Mouse (Mus musculus) forebrain, embryonic 11.5 days (tissue): ENCODE measurements around the gene Cuedc1. TPM values are rescaled to one million over a fixed set of nuclear protein-coding genes. Genes with fewer than 3 reads are reported as not detected.

ENCODE experiments used
- ATAC-seq: fragments of 200-750 bp; cut with Nextera tagmentation; replicated peaks from 2 replicates; pipeline ENCODE4 v1.8.0; 2017; ENCODE audit warnings: moderate TSS enrichment; ENCODE audit not compliant: low FRiP score
- DNase-seq: peaks from one replicate; pipeline ENCODE4 v3.0.0-alpha.2; 2017; ENCODE audit warnings: low spot score
- H3K27ac ChIP-seq: fragments of 300-500 bp; sonication (generic); 2 replicates; pipeline ENCODE4 v1.5.1; 2014; ENCODE audit warnings: low read depth, low read length
- H3K27me3 ChIP-seq: fragments of 300-500 bp; sonication (generic); 2 replicates; pipeline ENCODE4 v1.6.1; 2014; ENCODE audit warnings: mild to moderate bottlenecking, low read length, mixed read lengths; ENCODE audit not compliant: control insufficient read depth, insufficient read depth
- H3K36me3 ChIP-seq: fragments of 300-500 bp; sonication (generic); 2 replicates; pipeline ENCODE4 v1.6.1; 2014; ENCODE audit warnings: mild to moderate bottlenecking, low read length, moderate library complexity, mixed read lengths; ENCODE audit not compliant: control insufficient read depth, insufficient read depth
- H3K4me1 ChIP-seq: fragments of 300-500 bp; sonication (generic); replicated peaks from 2 replicates; pipeline ENCODE4 v1.6.1; 2014; ENCODE audit warnings: low read length, mixed read lengths; ENCODE audit not compliant: control insufficient read depth, insufficient read depth
- H3K4me2 ChIP-seq: fragments of 300-500 bp; sonication (generic); 2 replicates; pipeline ENCODE4 v1.6.1; 2014; ENCODE audit warnings: low read depth, mild to moderate bottlenecking, low read length, moderate library complexity, mixed read lengths; ENCODE audit not compliant: severe bottlenecking
- H3K4me3 ChIP-seq: fragments of 300-500 bp; sonication (generic); 2 replicates; pipeline ENCODE4 v1.5.1; 2014; ENCODE audit warnings: low read depth, low read length
- H3K9ac ChIP-seq: fragments of 300-500 bp; sonication (generic); 2 replicates; pipeline ENCODE4 v1.6.1; 2014; ENCODE audit warnings: low read length
- H3K9me3 ChIP-seq: fragments of 300-500 bp; sonication (generic); 2 replicates; pipeline ENCODE4 v1.6.1; 2016; ENCODE audit warnings: low read length, mixed read lengths; ENCODE audit not compliant: control insufficient read depth
- WGBS: fragments of 180-500 bp; shearing (Covaris S2); extraction: QIAGEN DNeasy Blood & Tissue Kit; methylation state at CpG from one replicate; pipeline ENCODE4 v1.1.7; 2014; 5-methylcytosine and 5-hydroxymethylcytosine counted together
- polyA plus RNA-seq: library from polyadenylated mRNA; unstranded; fragments of >200 nt; fragmentation: Nextera tagmentation; extraction: Ambion mirVana; gene quantifications from 2 replicates; pipeline ENCODE4 v1.2.1, GENCODE M21; 2014

Cuedc1 gene
- polyA plus RNA-seq, 1 experiment from 2014 or later: 26.2 TPM

GRCm38 (mm10) chr11:88170606-88171005 lies 72.7 kb downstream of the Cuedc1 start:
- no peak for ATAC-seq
- H3K4me1 ChIP-seq: peaks cover 26% of the 10 kb centered on the region
- 56% methylated on average over 3 of the region's 3 CpGs for WGBS

GRCm38 (mm10) chr11:88171876-88172442 lies 74.1 kb downstream of the Cuedc1 start:
- H3K27ac ChIP-seq: no peak overlapping the region
- DNase-seq: no peak
- no peak for ATAC-seq
- WGBS: 71% methylated on average over 15 of the region's 15 CpGs
- no peak overlapping the region for H3K9ac ChIP-seq
- H3K4me2 ChIP-seq: no peak overlapping the region
- H3K4me3 ChIP-seq: no peak overlapping the region
- H3K27me3 ChIP-seq: peaks cover 2% of the 10 kb centered on the region; the same call in 1 of the 2 replicates
- H3K36me3 ChIP-seq: no peaks in the 10 kb centered on the region
- H3K9me3 ChIP-seq: no peaks in the 10 kb centered on the region
- peaks cover 24% of the 10 kb centered on the region for H3K4me1 ChIP-seq

More at GRCm38 (mm10) chr11:88170606-88171005, 72.7 kb downstream of the Cuedc1 start:
- Histone ChIP-seq H3K9ac (no peak overlapping the region), H3K27ac (no peak overlapping the region), H3K4me3 (no peak overlapping the region), H3K36me3 (no peaks in the 10 kb centered on the region), H3K27me3 (peaks cover 2% of the 10 kb centered on the region; the same call in 1 of the 2 replicates), H3K4me2 (no peak overlapping the region), H3K9me3 (no peaks in the 10 kb centered on the region)
- DNase-seq: no peak

GRCm38 (mm10) chr11:88172601-88173325 lies 74.9 kb downstream of the Cuedc1 start:
- WGBS: 40% methylated on average over 10 of the region's 10 CpGs
- H3K4me3 ChIP-seq: no peak overlapping the region
- no peak overlapping the region for H3K4me2 ChIP-seq
- DNase-seq (no peak), ATAC-seq (no peak)
- peak overlapping the region; percentile 23; the same call in 1 of the 2 replicates for H3K9ac ChIP-seq
- H3K9me3 ChIP-seq: no peaks in the 10 kb centered on the region
- peak overlapping the region; percentile 46; the same call in 1 of the 2 replicates for H3K27ac ChIP-seq
- peaks cover 2% of the 10 kb centered on the region; the same call in 1 of the 2 replicates for H3K27me3 ChIP-seq
- H3K36me3 ChIP-seq: no peaks in the 10 kb centered on the region
- H3K4me1 ChIP-seq: peaks cover 24% of the 10 kb centered on the region

GRCm38 (mm10) chr11:88173386-88174025 lies 75.6 kb downstream of the Cuedc1 start:
- H3K27me3 ChIP-seq: peaks cover 2% of the 10 kb centered on the region; the same call in 1 of the 2 replicates
- no peak overlapping the region for H3K4me2 ChIP-seq
- no peak overlapping the region for H3K9ac ChIP-seq
- peaks cover 23% of the 10 kb centered on the region for H3K4me1 ChIP-seq
- H3K4me3 ChIP-seq: no peak overlapping the region
- H3K36me3 ChIP-seq: no peaks in the 10 kb centered on the region
- H3K27ac ChIP-seq: no peak overlapping the region
- ATAC-seq: no peak
- WGBS: 26% methylated on average over 9 of the region's 9 CpGs
- no peak for DNase-seq
- no peaks in the 10 kb centered on the region for H3K9me3 ChIP-seq

GRCm38 (mm10) chr11:88180467-88180958 lies 82.7 kb downstream of the Cuedc1 start:
- H3K36me3 ChIP-seq: no peaks in the 10 kb centered on the region; the same call in 1 of the 2 replicates
- no peak overlapping the region for H3K4me3 ChIP-seq
- peaks cover 19% of the 10 kb centered on the region for H3K4me1 ChIP-seq
- DNase-seq (no peak), ATAC-seq (peak; percentile 21; the same call in 1 of the 2 replicates)
- WGBS: 28% methylated on average over 6 of the region's 6 CpGs
- no peak overlapping the region; the same call in 1 of the 2 replicates for H3K27ac ChIP-seq
- H3K27me3 ChIP-seq: no peaks in the 10 kb centered on the region
- no peak overlapping the region for H3K9ac ChIP-seq
- no peak overlapping the region for H3K4me2 ChIP-seq
- H3K9me3 ChIP-seq: no peaks in the 10 kb centered on the region

GRCm38 (mm10) chr11:88180959-88181619 lies 83.2 kb downstream of the Cuedc1 start:
- 15% methylated on average over 16 of the region's 16 CpGs for WGBS
- no peaks in the 10 kb centered on the region for H3K27me3 ChIP-seq
- no peaks in the 10 kb centered on the region; the same call in 1 of the 2 replicates for H3K36me3 ChIP-seq
- DNase-seq: peak; percentile 70
- peaks cover 19% of the 10 kb centered on the region for H3K4me1 ChIP-seq
- H3K4me2 ChIP-seq: no peak overlapping the region
- no peaks in the 10 kb centered on the region for H3K9me3 ChIP-seq
- H3K9ac ChIP-seq: 0 out of 2 replicates have a peak overlapping the region, but pooled peaks have one; percentile 17
- H3K27ac ChIP-seq: peak overlapping the region; percentile 10; the same call in 1 of the 2 replicates
- no peak overlapping the region for H3K4me3 ChIP-seq
- peak; percentile 51; the same call in 1 of the 2 replicates for ATAC-seq

GRCm38 (mm10) chr11:88184632-88185180 lies 86.8 kb downstream of the Cuedc1 start:
- H3K4me1 ChIP-seq: peaks cover 33% of the 10 kb centered on the region
- H3K36me3 ChIP-seq: no peaks in the 10 kb centered on the region; the same call in 1 of the 2 replicates
- H3K9ac ChIP-seq: no peak overlapping the region
- no peak overlapping the region for H3K4me2 ChIP-seq
- H3K27ac ChIP-seq: no peak overlapping the region
- H3K9me3 ChIP-seq: no peaks in the 10 kb centered on the region
- ATAC-seq: no peak
- 89% methylated on average over 17 of the region's 17 CpGs for WGBS
- DNase-seq: no peak
- H3K4me3 ChIP-seq: no peak overlapping the region
- no peaks in the 10 kb centered on the region for H3K27me3 ChIP-seq
